Mouse (Mus musculus): Measurements from ENCODE around the gene Ppp4r4. TPM values are rescaled to one million over a fixed set of nuclear protein-coding genes. Genes with fewer than 3 reads are reported as not detected.
A peak's percentile ranks its signal among the peaks of the same experiment; 100 is the strongest.
"Not testable (repeated sequence)": the region's sequence is repeated elsewhere in the genome, so short reads cannot be mapped to it uniquely, and the experiment has no call there.

Gene Ppp4r4
- polyA plus RNA-seq (2012; rRNA removed): 15.6 and 17.6 TPM in 2 replicates

DNA sequence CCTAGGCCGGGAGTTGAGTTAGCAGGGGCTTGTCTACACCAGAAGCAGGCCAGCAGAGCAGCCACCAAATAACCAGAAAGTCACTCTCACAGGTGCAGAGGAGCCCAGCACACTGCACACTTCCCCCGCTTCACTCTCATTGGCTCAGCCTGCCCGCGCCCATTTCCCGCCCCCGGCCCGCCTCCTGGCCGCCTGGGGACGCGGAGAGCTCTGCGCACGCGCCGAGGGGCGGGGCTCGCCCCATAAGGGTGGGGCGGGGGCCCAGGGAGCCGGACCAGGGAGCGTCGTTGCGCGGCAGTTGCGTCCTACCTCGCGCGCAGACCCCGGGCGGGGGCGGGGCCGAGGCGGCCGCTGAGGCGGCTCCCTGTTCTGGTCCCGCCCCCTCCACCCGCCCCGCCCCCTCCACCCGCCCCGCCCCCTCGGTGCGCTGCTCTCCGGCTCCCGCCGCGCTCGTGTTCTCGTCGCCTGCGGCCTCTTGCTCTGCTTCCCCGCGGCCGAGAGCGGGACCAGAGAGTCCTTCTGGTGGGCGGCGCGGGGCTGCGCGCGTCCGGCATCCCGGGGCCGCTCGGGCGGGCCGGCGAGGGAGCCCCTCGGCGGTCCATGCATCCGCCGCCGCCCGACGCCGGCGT lies at the start of gene Ppp4r4:
TSS of gene Ppp4r4 (plus strand) at position 264 of the 629 bp plus-strand sequence.
- peaks cover 16% of the 10 kb centered on the region for H3K4me1 ChIP-seq (ENCODE audit: control insufficient read depth, insufficient read depth, low read length)
- no peaks in the 10 kb centered on the region for H3K36me3 ChIP-seq (ENCODE audit: control insufficient read depth, insufficient read depth, low read length)
- peak within 1 kb of the TSS; percentile 94 for H3K27ac ChIP-seq (ENCODE audit: control insufficient read depth, insufficient read depth, low read depth, low read length)
- H3K27me3 ChIP-seq (ENCODE audit: control insufficient read depth, insufficient read depth, low read length): no peaks in the 10 kb centered on the region
- no peak for TF ChIP-seq CTCF (IDR thresholded peaks at IDR 0.05; ENCODE audit: control insufficient read depth, insufficient read depth, insufficient replicate concordance, low read depth, low read length)
- peak; percentile 53; the same call in 1 of the 2 replicates for TF ChIP-seq POLR2A (IDR thresholded peaks at IDR 0.05; ENCODE audit: control insufficient read depth, low read depth, low read length)
- peak within 1 kb of the TSS; percentile 100 for H3K4me3 ChIP-seq (ENCODE audit: control insufficient read depth, low read depth, low read length)

GRCm38 (mm10) chr12:103482781-103483180 lies 49.3 kb upstream of the Ppp4r4 start:
- TF ChIP-seq CTCF (IDR thresholded peaks at IDR 0.05; ENCODE audit: control insufficient read depth, insufficient read depth, insufficient replicate concordance, low read depth, low read length) (no peak), POLR2A (IDR thresholded peaks at IDR 0.05; ENCODE audit: control insufficient read depth, low read depth, low read length) (no peak)
- Histone ChIP-seq H3K27me3 (ENCODE audit: control insufficient read depth, insufficient read depth, low read length) (no peaks in the 10 kb centered on the region), H3K4me3 (ENCODE audit: control insufficient read depth, low read depth, low read length) (no peak overlapping the region)

DNA sequence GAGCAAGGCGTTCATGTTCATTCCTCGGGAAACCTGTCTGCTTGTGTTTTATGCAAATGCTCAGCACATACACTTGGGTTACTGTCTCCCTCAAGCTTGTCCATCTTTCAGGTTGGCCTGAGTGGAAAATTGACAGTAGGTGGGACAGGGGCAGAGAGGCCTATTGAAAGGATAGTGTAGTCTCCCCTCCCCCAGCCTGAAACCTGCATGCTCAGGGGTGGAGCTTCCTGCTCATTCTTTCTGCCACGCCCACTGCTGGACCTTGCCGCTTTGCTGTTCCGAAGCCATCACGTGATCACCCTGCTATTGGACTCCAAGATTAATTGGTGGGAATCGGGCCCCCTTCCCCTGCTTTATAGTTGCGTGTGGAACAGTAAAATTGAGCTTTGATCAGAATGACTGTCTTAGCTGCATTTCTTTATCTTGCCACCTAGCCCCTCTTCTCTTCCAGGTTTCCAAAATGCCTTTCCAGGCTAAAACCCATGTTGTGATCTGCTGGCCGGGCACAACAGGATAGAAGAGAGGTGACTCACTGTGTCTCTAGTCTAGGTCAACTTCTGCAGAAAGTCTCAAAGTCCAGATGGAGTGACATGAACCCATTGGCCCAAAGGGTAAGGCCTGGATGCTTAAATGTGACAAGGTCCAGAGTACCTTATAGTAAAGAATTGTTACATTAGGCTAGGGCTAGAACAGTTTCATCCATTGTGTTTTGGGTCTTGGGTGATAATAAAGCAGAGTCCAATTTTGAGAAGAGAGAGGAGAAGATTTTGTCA lies 47.7 kb upstream of the Ppp4r4 start:
- not testable (repeated sequence) for H3K4me3 ChIP-seq (ENCODE audit: control insufficient read depth, low read depth, low read length); H3K4me1 ChIP-seq (ENCODE audit: control insufficient read depth, insufficient read depth, low read length); H3K36me3 ChIP-seq (ENCODE audit: control insufficient read depth, insufficient read depth, low read length); H3K27ac ChIP-seq (ENCODE audit: control insufficient read depth, insufficient read depth, low read depth, low read length); H3K27me3 ChIP-seq (ENCODE audit: control insufficient read depth, insufficient read depth, low read length)

More at GRCm38 (mm10) chr12:103482781-103483180, 49.3 kb upstream of the Ppp4r4 start:
- Histone ChIP-seq H3K36me3 (ENCODE audit: control insufficient read depth, insufficient read depth, low read length) (no peaks in the 10 kb centered on the region), H3K4me1 (ENCODE audit: control insufficient read depth, insufficient read depth, low read length) (no peaks in the 10 kb centered on the region), H3K27ac (ENCODE audit: control insufficient read depth, insufficient read depth, low read depth, low read length) (no peak overlapping the region)

DNA sequence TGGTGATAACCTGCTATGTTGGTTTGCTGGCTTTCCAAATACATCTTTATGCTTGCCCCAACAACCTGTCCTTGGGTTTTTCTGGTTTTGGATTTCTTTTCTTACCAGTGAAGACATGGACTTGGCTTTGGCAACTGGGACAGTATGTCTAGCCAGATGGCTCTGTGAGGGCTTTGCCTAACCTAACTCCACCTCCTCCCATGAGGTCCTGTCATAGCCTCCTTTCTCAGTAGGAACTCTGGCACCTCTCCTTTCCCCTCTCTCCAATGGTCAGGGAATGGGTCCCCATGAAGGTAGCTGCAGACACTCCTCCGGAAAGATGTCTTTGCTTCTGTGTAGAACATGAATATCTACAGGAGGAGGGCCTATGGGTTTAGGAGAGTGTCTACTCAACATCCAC lies 45.4 kb upstream of the Ppp4r4 start:
- Histone ChIP-seq H3K27me3 (ENCODE audit: control insufficient read depth, insufficient read depth, low read length) (no peaks in the 10 kb centered on the region), H3K36me3 (ENCODE audit: control insufficient read depth, insufficient read depth, low read length) (no peaks in the 10 kb centered on the region), H3K4me1 (ENCODE audit: control insufficient read depth, insufficient read depth, low read length) (no peaks in the 10 kb centered on the region), H3K27ac (ENCODE audit: control insufficient read depth, insufficient read depth, low read depth, low read length) (no peak overlapping the region), H3K4me3 (ENCODE audit: control insufficient read depth, low read depth, low read length) (no peak overlapping the region)
- no peak for TF ChIP-seq CTCF (IDR thresholded peaks at IDR 0.05; ENCODE audit: control insufficient read depth, insufficient read depth, insufficient replicate concordance, low read depth, low read length)
- no peak for TF ChIP-seq POLR2A (IDR thresholded peaks at IDR 0.05; ENCODE audit: control insufficient read depth, low read depth, low read length)

GRCm38 (mm10) chr12:103487276-103487675 lies 44.8 kb upstream of the Ppp4r4 start:
- H3K27ac ChIP-seq (ENCODE audit: control insufficient read depth, insufficient read depth, low read depth, low read length): no peak overlapping the region; the same call in 1 of the 2 replicates
- H3K4me3 ChIP-seq (ENCODE audit: control insufficient read depth, low read depth, low read length): no peak overlapping the region
- no peaks in the 10 kb centered on the region for H3K4me1 ChIP-seq (ENCODE audit: control insufficient read depth, insufficient read depth, low read length)
- no peaks in the 10 kb centered on the region for H3K27me3 ChIP-seq (ENCODE audit: control insufficient read depth, insufficient read depth, low read length)
- no peaks in the 10 kb centered on the region for H3K36me3 ChIP-seq (ENCODE audit: control insufficient read depth, insufficient read depth, low read length)
- TF ChIP-seq CTCF (IDR thresholded peaks at IDR 0.05; ENCODE audit: control insufficient read depth, insufficient read depth, insufficient replicate concordance, low read depth, low read length) (no peak), POLR2A (IDR thresholded peaks at IDR 0.05; ENCODE audit: control insufficient read depth, low read depth, low read length) (no peak)

GRCm38 (mm10) chr12:103487750-103488149 lies 44.3 kb upstream of the Ppp4r4 start:
- no peak overlapping the region for H3K4me3 ChIP-seq (ENCODE audit: control insufficient read depth, low read depth, low read length)
- no peaks in the 10 kb centered on the region for H3K27me3 ChIP-seq (ENCODE audit: control insufficient read depth, insufficient read depth, low read length)
- H3K36me3 ChIP-seq (ENCODE audit: control insufficient read depth, insufficient read depth, low read length): no peaks in the 10 kb centered on the region
- H3K4me1 ChIP-seq (ENCODE audit: control insufficient read depth, insufficient read depth, low read length): no peaks in the 10 kb centered on the region
- H3K27ac ChIP-seq (ENCODE audit: control insufficient read depth, insufficient read depth, low read depth, low read length): no peak overlapping the region
- TF ChIP-seq POLR2A (IDR thresholded peaks at IDR 0.05; ENCODE audit: control insufficient read depth, low read depth, low read length): no peak
- TF ChIP-seq CTCF (IDR thresholded peaks at IDR 0.05; ENCODE audit: control insufficient read depth, insufficient read depth, insufficient replicate concordance, low read depth, low read length): no peak

- no peak for TF ChIP-seq CTCF (IDR thresholded peaks at IDR 0.05; ENCODE audit: control insufficient read depth, insufficient read depth, insufficient replicate concordance, low read depth, low read length)
- TF ChIP-seq POLR2A (IDR thresholded peaks at IDR 0.05; ENCODE audit: control insufficient read depth, low read depth, low read length): no peak
- H3K4me3 ChIP-seq (ENCODE audit: control insufficient read depth, low read depth, low read length): no peak overlapping the region
- no peak overlapping the region for H3K27ac ChIP-seq (ENCODE audit: control insufficient read depth, insufficient read depth, low read depth, low read length)
- peaks cover 2% of the 10 kb centered on the region; the same call in 1 of the 2 replicates for H3K4me1 ChIP-seq (ENCODE audit: control insufficient read depth, insufficient read depth, low read length)
- no peaks in the 10 kb centered on the region for H3K27me3 ChIP-seq (ENCODE audit: control insufficient read depth, insufficient read depth, low read length)
- no peaks in the 10 kb centered on the region for H3K36me3 ChIP-seq (ENCODE audit: control insufficient read depth, insufficient read depth, low read length)
These were observed 40.9 kb upstream of the Ppp4r4 start for GRCm38 (mm10) chr12:103491091-103491730.

Data from testis, adult 2 months (tissue).